In genomic region chr11:78513106-78513790, GRCm38 (mm10) we compare ENCODE assay signal across 7 mouse cellular contexts. TPM values are rescaled to one million over a fixed set of nuclear protein-coding genes. Genes with fewer than 3 reads are reported as not detected.
DNase-seq lines count a peak whose midpoint lies in the region; ATAC-seq and TF ChIP-seq lines count a peak whose summit lies in the region.

No protein-coding gene starts in this region.

- peaks cover 32% of the 10 kb centered on the region for H3K36me3 ChIP-seq in lung, embryonic 16.5 days (ENCODE audit: control insufficient read depth, insufficient read depth, low read length)
- H3K36me3 ChIP-seq in limb, embryonic 13.5 days = peaks cover 54% of the 10 kb centered on the region
- H3K36me3 ChIP-seq in stomach, embryonic 16.5 days (ENCODE audit: control insufficient read depth, insufficient read depth, low read length) = peaks cover 19% of the 10 kb centered on the region
- peaks cover 16% of the 10 kb centered on the region for H3K36me3 ChIP-seq in thymus, adult 2 months (ENCODE audit: control insufficient read depth, insufficient read depth, low read length)

- H3K9me3 ChIP-seq in lung, embryonic 16.5 days (ENCODE audit: control insufficient read depth, low read length) = no peaks in the 10 kb centered on the region
- H3K9me3 ChIP-seq in limb, embryonic 13.5 days = no peaks in the 10 kb centered on the region
- no peaks in the 10 kb centered on the region for H3K9me3 ChIP-seq in stomach, embryonic 16.5 days (replicated peaks; ENCODE audit: control insufficient read depth, low read length)

- peak overlapping the region; percentile 91 for H3K4me2 ChIP-seq in lung, embryonic 16.5 days (ENCODE audit: low read depth, low read length)
- peak overlapping the region; percentile 89 for H3K4me2 ChIP-seq in limb, embryonic 13.5 days (replicated peaks)
- peak overlapping the region; percentile 93 for H3K4me2 ChIP-seq in stomach, embryonic 16.5 days (ENCODE audit: low read depth, low read length)

- peak overlapping the region; percentile 99 for H3K9ac ChIP-seq in lung, embryonic 16.5 days (ENCODE audit: low read length)
- H3K9ac ChIP-seq in limb, embryonic 13.5 days = peak overlapping the region; percentile 98
- H3K9ac ChIP-seq in stomach, embryonic 16.5 days (ENCODE audit: low read length) = peak overlapping the region; percentile 98; the same call in 1 of the 2 replicates

- no peak for TF ChIP-seq CTCF in embryonic fibroblast, embryonic 13.5 days (IDR thresholded peaks at IDR 0.05; ENCODE audit: borderline replicate concordance, insufficient read depth, low read length)
- TF ChIP-seq CTCF in thymus, adult 2 months (IDR thresholded peaks at IDR 0.05; ENCODE audit: borderline replicate concordance, control insufficient read depth, extremely low read depth, insufficient read depth, low read length, poor library complexity) = no peak

- H3K4me3 ChIP-seq in lung, embryonic 16.5 days (ENCODE audit: low read length) = peak overlapping the region; percentile 91
- peak overlapping the region; percentile 97 for H3K4me3 ChIP-seq in embryonic fibroblast, embryonic 13.5 days (ENCODE audit: insufficient read depth, low read length)
- peak overlapping the region; percentile 92 for H3K4me3 ChIP-seq in limb, embryonic 13.5 days
- peak overlapping the region; percentile 93 for H3K4me3 ChIP-seq in stomach, embryonic 16.5 days (replicated peaks; ENCODE audit: low read length)
- no peak overlapping the region for H3K4me3 ChIP-seq in thymus, adult 2 months (ENCODE audit: control insufficient read depth, insufficient read depth, low read length)

- no peaks in the 10 kb centered on the region for H3K27me3 ChIP-seq in lung, embryonic 16.5 days (ENCODE audit: control insufficient read depth, insufficient read depth, low read depth, low read length)
- H3K27me3 ChIP-seq in limb, embryonic 13.5 days = no peaks in the 10 kb centered on the region
- H3K27me3 ChIP-seq in stomach, embryonic 16.5 days (ENCODE audit: control insufficient read depth, insufficient read depth, low read length) = no peaks in the 10 kb centered on the region
- no peaks in the 10 kb centered on the region for H3K27me3 ChIP-seq in thymus, adult 2 months (ENCODE audit: control insufficient read depth, insufficient read depth, low read length)

- 72% methylated on average over 3 of the region's 3 CpGs for WGBS in lung, embryonic 16.5 days
- WGBS in limb, embryonic 13.5 days = 81% methylated on average over 3 of the region's 3 CpGs
- WGBS in stomach, embryonic 16.5 days = 70% methylated on average over 3 of the region's 3 CpGs
- WGBS in thymus, adult 2 months = 76% methylated on average over 3 of the region's 3 CpGs

- TF ChIP-seq POLR2A in embryonic fibroblast, embryonic 13.5 days (IDR thresholded peaks at IDR 0.05; ENCODE audit: low read depth, low read length) = peak; percentile 4; the same call in 1 of the 2 replicates
- TF ChIP-seq POLR2A in thymus, adult 2 months (IDR thresholded peaks at IDR 0.05; ENCODE audit: control insufficient read depth, extremely low read depth, insufficient read depth, low read length, poor library complexity) = no peak

- DNase-seq in lung, postnatal 25 days (ENCODE audit: low spot score) = no peak
- no peak for DNase-seq in thymus, adult 2 months
- no peak for DNase-seq in layer of hippocampus, postnatal 36 days

- peaks cover 16% of the 10 kb centered on the region for H3K4me1 ChIP-seq in lung, embryonic 16.5 days (replicated peaks; ENCODE audit: control insufficient read depth, insufficient read depth, low read length)
- peaks cover 5% of the 10 kb centered on the region for H3K4me1 ChIP-seq in embryonic fibroblast, embryonic 13.5 days (ENCODE audit: control insufficient read depth, insufficient read depth, low read length)
- H3K4me1 ChIP-seq in limb, embryonic 13.5 days = peaks cover 16% of the 10 kb centered on the region
- H3K4me1 ChIP-seq in stomach, embryonic 16.5 days (ENCODE audit: control insufficient read depth, insufficient read depth, low read length) = peaks cover 13% of the 10 kb centered on the region
- peaks cover 4% of the 10 kb centered on the region for H3K4me1 ChIP-seq in thymus, adult 2 months (replicated peaks; ENCODE audit: control insufficient read depth, insufficient read depth, low read length)

- H3K27ac ChIP-seq in lung, embryonic 16.5 days (ENCODE audit: low read length) = no peak overlapping the region
- no peak overlapping the region for H3K27ac ChIP-seq in embryonic fibroblast, embryonic 13.5 days (ENCODE audit: insufficient read depth, low read length)
- no peak overlapping the region for H3K27ac ChIP-seq in limb, embryonic 13.5 days
- no peak overlapping the region for H3K27ac ChIP-seq in stomach, embryonic 16.5 days (ENCODE audit: low read length)
- H3K27ac ChIP-seq in thymus, adult 2 months (ENCODE audit: control insufficient read depth, insufficient read depth, low read length) = no peak overlapping the region

- ATAC-seq in lung, embryonic 16.5 days (ENCODE audit: low read depth) = no peak
- no peak for ATAC-seq in limb, embryonic 13.5 days (ENCODE audit: low FRiP score, low read depth)
- no peak for ATAC-seq in stomach, embryonic 16.5 days (ENCODE audit: insufficient read depth, low FRiP score)

RNA-seq across cellular contexts. Expression of gene Poldip2, which starts 1.3 kb away (rescaled TPM):
- 142 TPM in 2 replicates for polyA plus RNA-seq in lung, embryonic 16.5 days (2015; fragmentation: Nextera tagmentation; extraction: Ambion mirVana)
- 61.9 and 68.9 TPM in 2 replicates for polyA plus RNA-seq in embryonic fibroblast, embryonic 13.5 days (2011; ENCODE audit: insufficient read length, low read depth, missing spikeins)
- polyA plus RNA-seq in limb, embryonic 13.5 days (2015; fragmentation: Nextera tagmentation; extraction: Ambion mirVana) = 182 and 186 TPM in 2 replicates
- polyA plus RNA-seq in stomach, embryonic 16.5 days (2015; fragmentation: Nextera tagmentation; extraction: Ambion mirVana) = 131 and 136 TPM in 2 replicates
- polyA plus RNA-seq in thymus, adult 2 months (2012; rRNA removed) = 41.3 and 43.6 TPM in 2 replicates
- total RNA-seq in layer of hippocampus, postnatal 36 days (2021) = 100 to 1,000 TPM; 116 to 121 TPM

RNA-seq across cellular contexts. Expression of gene Tmem199, which starts 1.3 kb away (rescaled TPM):
- 44.9 and 48.3 TPM in 2 replicates for polyA plus RNA-seq in lung, embryonic 16.5 days (2015; fragmentation: Nextera tagmentation; extraction: Ambion mirVana)
- polyA plus RNA-seq in embryonic fibroblast, embryonic 13.5 days (2011; ENCODE audit: insufficient read length, low read depth, missing spikeins) = 16.6 and 19.5 TPM in 2 replicates
- 45.9 and 48.7 TPM in 2 replicates for polyA plus RNA-seq in limb, embryonic 13.5 days (2015; fragmentation: Nextera tagmentation; extraction: Ambion mirVana)
- polyA plus RNA-seq in stomach, embryonic 16.5 days (2015; fragmentation: Nextera tagmentation; extraction: Ambion mirVana) = 38.9 and 43.1 TPM in 2 replicates
- 13.5 and 17.3 TPM in 2 replicates for polyA plus RNA-seq in thymus, adult 2 months (2012; rRNA removed)
- total RNA-seq in layer of hippocampus, postnatal 36 days (2021) = 10 to 100 TPM; 43.0 to 44.0 TPM

RNA-seq across cellular contexts. Expression of gene Sebox, which starts 10.0 kb away (rescaled TPM):
- not detected in 2 replicates for polyA plus RNA-seq in lung, embryonic 16.5 days (2015; fragmentation: Nextera tagmentation; extraction: Ambion mirVana)
- not detected in 2 replicates for polyA plus RNA-seq in embryonic fibroblast, embryonic 13.5 days (2011; ENCODE audit: insufficient read length, low read depth, missing spikeins)
- not detected in 2 replicates for polyA plus RNA-seq in limb, embryonic 13.5 days (2015; fragmentation: Nextera tagmentation; extraction: Ambion mirVana)
- 0.13 TPM in 1 of 2 replicates, not detected in the other for polyA plus RNA-seq in stomach, embryonic 16.5 days (2015; fragmentation: Nextera tagmentation; extraction: Ambion mirVana)
- 0.09 and 0.13 TPM in 2 replicates for polyA plus RNA-seq in thymus, adult 2 months (2012; rRNA removed)
- total RNA-seq in layer of hippocampus, postnatal 36 days (2021) = 1 to 10 TPM; 4.5 to 4.9 TPM

RNA-seq across cellular contexts. Expression of gene Vtn, which starts 14.4 kb away (rescaled TPM):
- 1.5 and 14.5 TPM in 2 replicates for polyA plus RNA-seq in lung, embryonic 16.5 days (2015; fragmentation: Nextera tagmentation; extraction: Ambion mirVana)
- not detected in 2 replicates for polyA plus RNA-seq in embryonic fibroblast, embryonic 13.5 days (2011; ENCODE audit: insufficient read length, low read depth, missing spikeins)
- 0.39 and 1.8 TPM in 2 replicates for polyA plus RNA-seq in limb, embryonic 13.5 days (2015; fragmentation: Nextera tagmentation; extraction: Ambion mirVana)
- polyA plus RNA-seq in stomach, embryonic 16.5 days (2015; fragmentation: Nextera tagmentation; extraction: Ambion mirVana) = 45.6 and 54.4 TPM in 2 replicates
- 5.5 and 8.9 TPM in 2 replicates for polyA plus RNA-seq in thymus, adult 2 months (2012; rRNA removed)
- 10 to 100 TPM; 54.2 to 70.1 TPM for total RNA-seq in layer of hippocampus, postnatal 36 days (2021)

RNA-seq across cellular contexts. Expression of gene Sarm1, which starts 15.7 kb away (rescaled TPM):
- polyA plus RNA-seq in lung, embryonic 16.5 days (2015; fragmentation: Nextera tagmentation; extraction: Ambion mirVana) = 0.97 and 1.2 TPM in 2 replicates
- polyA plus RNA-seq in embryonic fibroblast, embryonic 13.5 days (2011; ENCODE audit: insufficient read length, low read depth, missing spikeins) = 0.33 and 0.97 TPM in 2 replicates
- 2.4 and 2.6 TPM in 2 replicates for polyA plus RNA-seq in limb, embryonic 13.5 days (2015; fragmentation: Nextera tagmentation; extraction: Ambion mirVana)
- 2.3 and 2.4 TPM in 2 replicates for polyA plus RNA-seq in stomach, embryonic 16.5 days (2015; fragmentation: Nextera tagmentation; extraction: Ambion mirVana)
- polyA plus RNA-seq in thymus, adult 2 months (2012; rRNA removed) = 0.62 and 0.97 TPM in 2 replicates
- total RNA-seq in layer of hippocampus, postnatal 36 days (2021) = 10 to 100 TPM; 39.9 to 41.1 TPM
